11 mouse cellular contexts compared by ENCODE assay signal in the genomic region with DNA sequence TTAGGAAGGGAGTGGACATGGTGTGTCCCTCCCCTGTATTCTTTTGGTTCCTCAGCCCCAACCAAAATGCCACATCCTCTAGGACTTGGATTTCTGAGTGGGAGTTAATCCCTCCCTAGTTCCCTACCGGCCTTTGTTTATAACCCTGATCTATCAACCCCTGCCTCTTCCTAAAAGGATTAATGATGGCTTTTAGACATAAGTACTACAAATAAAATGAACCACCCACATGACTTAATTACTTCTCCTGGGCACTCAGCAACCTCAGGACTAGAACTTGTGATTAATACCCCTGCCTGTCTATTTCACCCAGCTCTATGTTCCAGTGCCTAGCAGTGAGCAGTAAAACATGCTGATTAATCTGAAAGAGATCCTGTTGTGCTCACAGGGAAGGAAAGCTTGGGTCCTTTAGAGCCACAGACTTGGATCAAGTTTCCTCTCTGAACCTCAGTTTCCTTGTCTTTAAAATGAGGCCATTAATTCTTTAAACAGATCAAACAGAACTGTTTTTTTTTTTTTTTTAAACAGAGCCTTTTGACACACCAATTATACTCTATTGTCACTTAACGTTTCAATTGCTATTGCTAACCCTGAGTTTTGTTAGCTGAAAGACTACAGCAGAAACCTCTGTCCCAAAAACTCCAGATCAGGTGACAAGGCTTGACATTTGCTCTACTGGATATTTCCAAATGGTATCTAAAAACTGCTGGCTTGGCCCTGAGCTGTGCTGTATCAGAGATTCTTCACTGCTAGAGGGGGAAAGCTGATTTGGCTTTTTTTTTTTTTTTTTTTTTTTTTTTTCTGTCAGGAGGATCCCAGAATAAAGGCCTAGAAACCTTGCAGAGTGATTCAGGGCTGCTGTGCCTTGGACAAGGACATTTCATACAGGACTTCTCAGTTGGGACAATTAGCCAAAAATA. TPM values are rescaled to one million over a fixed set of nuclear protein-coding genes. Genes with fewer than 3 reads are reported as not detected.
DNase-seq lines count a peak whose midpoint lies in the region; ATAC-seq and TF ChIP-seq lines count a peak whose summit lies in the region.
"Had no signal": no experiment of that assay in that cellular context is flagged by ENCODE, and none has a peak within 500 bp of the region (broad histone marks: within the 10 kb centered on the region; RNA-seq: fewer than 3 reads in every experiment).

No protein-coding gene starts in this region.

- no peaks in the 10 kb centered on the region for H3K27me3 ChIP-seq in forebrain, embryonic 15.5 days
- no peaks in the 10 kb centered on the region for H3K27me3 ChIP-seq in forebrain, embryonic 14.5 days (replicated peaks; ENCODE audit: control insufficient read depth, insufficient read depth, low read length)
- 0 out of 4 replicates have a peak, but pooled peaks cover 0 to 2% of the 10 kb centered on the region in 2 experiments for H3K27me3 ChIP-seq in MEL (ENCODE audit: control insufficient read depth in 1 of 2, insufficient read depth in 2 of 2, low read length in 2 of 2)
- no peaks in the 10 kb centered on the region for H3K27me3 ChIP-seq in embryonic facial prominence, embryonic 10.5 days (replicated peaks; ENCODE audit: low read depth, poor library complexity, severe bottlenecking)
- no peaks in the 10 kb centered on the region for H3K27me3 ChIP-seq in midbrain, embryonic 15.5 days (replicated peaks)
- H3K27me3 ChIP-seq: hindbrain, embryonic 15.5 days; lung, embryonic 15.5 days had no signal

- no peak for DNase-seq in forebrain, embryonic 14.5 days (ENCODE audit: low spot score)
- no peak for DNase-seq in MEL (ENCODE audit: low read depth, low spot score)
- DNase-seq in embryonic facial prominence, embryonic 10.5 days (ENCODE audit: low spot score) = no peak
- DNase-seq in layer of hippocampus, postnatal 14 days (ENCODE audit: low spot score in 2 of 2) = no peak
- DNase-seq in gastrocnemius, adult 18-20 months (ENCODE audit: low spot score) = no peak
- DNase-seq in lung, postnatal 4 days = no peak
- DNase-seq: gastrocnemius, postnatal 14 days had no signal

- 0 out of 2 replicates have a peak overlapping the region, but pooled peaks have one; percentile 73 for H3K4me2 ChIP-seq in forebrain, embryonic 15.5 days (replicated peaks)
- H3K4me2 ChIP-seq in forebrain, embryonic 14.5 days (ENCODE audit: low read length) = no peak overlapping the region; the same call in 1 of the 2 replicates
- peak overlapping the region; percentile 74; the same call in 1 of the 2 replicates for H3K4me2 ChIP-seq in midbrain, embryonic 15.5 days

- TF ChIP-seq RAD21 in MEL (IDR thresholded peaks at IDR 0.05; ENCODE audit: low read depth, low read length) = no peak

- no peaks in the 10 kb centered on the region for H3K36me3 ChIP-seq in forebrain, embryonic 15.5 days
- H3K36me3 ChIP-seq in forebrain, embryonic 14.5 days (ENCODE audit: control insufficient read depth, insufficient read depth, low read length) = no peaks in the 10 kb centered on the region
- H3K36me3 ChIP-seq in MEL (ENCODE audit: control insufficient read depth in 1 of 2, insufficient read depth in 2 of 2, low read length in 2 of 2) = peaks cover 0 to 18% of the 10 kb centered on the region in 2 experiments; a peak in 2 of 4 replicates
- H3K36me3 ChIP-seq in embryonic facial prominence, embryonic 10.5 days (replicated peaks) = no peaks in the 10 kb centered on the region
- no peaks in the 10 kb centered on the region for H3K36me3 ChIP-seq in midbrain, embryonic 15.5 days (replicated peaks)
- H3K36me3 ChIP-seq: hindbrain, embryonic 15.5 days; lung, embryonic 15.5 days had no signal

- H3K79me2 ChIP-seq in MEL (ENCODE audit: control insufficient read depth, insufficient read depth, low read length, poor library complexity) = no peaks in the 10 kb centered on the region; the same call in 1 of the 2 replicates

- no peak for TF ChIP-seq CTCF in MEL (IDR thresholded peaks at IDR 0.05 in 2 of 3, conservative IDR thresholded peaks at IDR 0.05 in 1 of 3; ENCODE audit: control insufficient read depth in 1 of 3, insufficient read depth in 1 of 3, low read depth in 2 of 3, low read length in 3 of 3, poor library complexity in 1 of 3, severe bottlenecking in 1 of 3)

- no peak for TF ChIP-seq POLR2A in MEL (IDR thresholded peaks at IDR 0.05; ENCODE audit: control insufficient read depth in 1 of 2, insufficient read depth in 1 of 2, low read depth in 1 of 2, low read length in 2 of 2, poor library complexity in 1 of 2)

- no peaks in the 10 kb centered on the region for H3K9me3 ChIP-seq in forebrain, embryonic 15.5 days
- no peaks in the 10 kb centered on the region for H3K9me3 ChIP-seq in forebrain, embryonic 14.5 days (replicated peaks; ENCODE audit: control insufficient read depth, low read length)
- no peaks in the 10 kb centered on the region for H3K9me3 ChIP-seq in MEL (replicated peaks; ENCODE audit: insufficient read depth, low read length)
- no peaks in the 10 kb centered on the region for H3K9me3 ChIP-seq in embryonic facial prominence, embryonic 10.5 days
- H3K9me3 ChIP-seq in midbrain, embryonic 15.5 days = no peaks in the 10 kb centered on the region
- H3K9me3 ChIP-seq: hindbrain, embryonic 15.5 days; lung, embryonic 15.5 days had no signal

- H3K4me1 ChIP-seq in forebrain, embryonic 15.5 days = peaks cover 28% of the 10 kb centered on the region
- H3K4me1 ChIP-seq in forebrain, embryonic 14.5 days (ENCODE audit: control insufficient read depth, insufficient read depth, low read length) = peaks cover 19% of the 10 kb centered on the region
- peaks cover 7 to 15% of the 10 kb centered on the region in 2 experiments for H3K4me1 ChIP-seq in MEL (ENCODE audit: control insufficient read depth in 1 of 2, insufficient read depth in 2 of 2, low read length in 2 of 2)
- peaks cover 44% of the 10 kb centered on the region for H3K4me1 ChIP-seq in embryonic facial prominence, embryonic 10.5 days
- H3K4me1 ChIP-seq in midbrain, embryonic 15.5 days = peaks cover 24% of the 10 kb centered on the region

- 0 out of 2 replicates have a peak overlapping the region, but pooled peaks have one; percentile 99 for H3K9ac ChIP-seq in forebrain, embryonic 15.5 days (replicated peaks)
- no peak overlapping the region for H3K9ac ChIP-seq in forebrain, embryonic 14.5 days (ENCODE audit: low read length)
- no peak overlapping the region for H3K9ac ChIP-seq in MEL (ENCODE audit: control insufficient read depth, low read depth, low read length, poor library complexity, severe bottlenecking)
- H3K9ac ChIP-seq in midbrain, embryonic 15.5 days = no peak overlapping the region

- ATAC-seq in forebrain, embryonic 15.5 days (replicated peaks) = no peak
- ATAC-seq in forebrain, embryonic 14.5 days = no peak
- no peak for ATAC-seq in midbrain, embryonic 15.5 days (replicated peaks)

- no peak for TF ChIP-seq EP300 in MEL (IDR thresholded peaks at IDR 0.05; ENCODE audit: low read depth in 1 of 2, low read length in 2 of 2)

- 7% methylated on average over 2 of the region's 2 CpGs for WGBS in forebrain, embryonic 15.5 days
- 3% methylated on average over 2 of the region's 2 CpGs for WGBS in forebrain, embryonic 14.5 days
- 10% methylated on average over 2 of the region's 2 CpGs for WGBS in embryonic facial prominence, embryonic 10.5 days
- 7% methylated on average over 2 of the region's 2 CpGs for WGBS in midbrain, embryonic 15.5 days

- H3K4me3 ChIP-seq in forebrain, embryonic 15.5 days = no peak overlapping the region
- H3K4me3 ChIP-seq in forebrain, embryonic 14.5 days (ENCODE audit: low read depth, low read length) = no peak overlapping the region
- H3K4me3 ChIP-seq in MEL (ENCODE audit: control insufficient read depth in 1 of 2, insufficient read depth in 1 of 2, low read depth in 2 of 2, low read length in 2 of 2) = no peak overlapping the region
- H3K4me3 ChIP-seq in embryonic facial prominence, embryonic 10.5 days = no peak overlapping the region
- no peak overlapping the region for H3K4me3 ChIP-seq in midbrain, embryonic 15.5 days

- peak overlapping the region; percentile 100; the same call in 1 of the 2 replicates for H3K27ac ChIP-seq in forebrain, embryonic 15.5 days (replicated peaks)
- H3K27ac ChIP-seq in forebrain, embryonic 14.5 days (ENCODE audit: low read depth, low read length) = no peak overlapping the region
- H3K27ac ChIP-seq in MEL (ENCODE audit: control insufficient read depth, low read depth, low read length) = no peak overlapping the region
- H3K27ac ChIP-seq in embryonic facial prominence, embryonic 10.5 days (replicated peaks) = peak overlapping the region; percentile 100
- no peak overlapping the region for H3K27ac ChIP-seq in midbrain, embryonic 15.5 days

TF ChIP-seq in MEL, 35 proteins besides CTCF, POLR2A, EP300 and RAD21:
- TF ChIP-seq MXI1 (IDR thresholded peaks at IDR 0.05; ENCODE audit: low read depth, low read length) (no peak), MYB (IDR thresholded peaks at IDR 0.05; ENCODE audit: low read depth, low read length) (no peak), USF1 (IDR thresholded peaks at IDR 0.05; ENCODE audit: low read depth, low read length) (no peak), ELF1 (IDR thresholded peaks at IDR 0.05; ENCODE audit: low read depth, low read length) (no peak), USF2 (IDR thresholded peaks at IDR 0.05; ENCODE audit: borderline replicate concordance in 1 of 2, insufficient read depth in 1 of 2, low read depth in 1 of 2, low read length in 2 of 2) (no peak), CHD1 (IDR thresholded peaks at IDR 0.05; ENCODE audit: low read depth, low read length) (no peak), ZNF384 (IDR thresholded peaks at IDR 0.05; ENCODE audit: low read depth, low read length) (peak; percentile 71), ZMIZ1 (IDR thresholded peaks at IDR 0.05; ENCODE audit: low read depth, low read length) (no peak)
TF ChIP-seq in MEL: peak in this region for 1.

RNA-seq across cellular contexts. Expression of a gene that starts 2.1 kb away (rescaled TPM):
- 34.3 and 34.8 TPM in 2 replicates for polyA plus RNA-seq in forebrain, embryonic 15.5 days (2015; fragmentation: Nextera tagmentation; extraction: Ambion mirVana)
- polyA plus RNA-seq in forebrain, embryonic 14.5 days (2014; fragmentation: Nextera tagmentation; extraction: Ambion mirVana) = 28.7 and 33.0 TPM in 2 replicates
- total RNA-seq in MEL (2012; rRNA removed) = 2.1 and 2.4 TPM in 2 replicates
- polyA plus RNA-seq in MEL (2012; ENCODE audit: insufficient read depth in 1 of 2, insufficient read length in 2 of 2, low read depth in 1 of 2, low replicate concordance in 2 of 2, missing spikeins in 1 of 2) = 1 to 10 TPM in 1 of 2 experiments, not detected in 1; 3.2 TPM
- 12.6 and 12.7 TPM in 2 replicates for polyA plus RNA-seq in embryonic facial prominence, embryonic 10.5 days (2016; fragmentation: Nextera tagmentation; extraction: Ambion mirVana)
- polyA plus RNA-seq in midbrain, embryonic 15.5 days (2015; fragmentation: Nextera tagmentation; extraction: Ambion mirVana) = 30.4 and 32.2 TPM in 2 replicates
- 100 to 1,000 TPM; 117 to 127 TPM for total RNA-seq in layer of hippocampus, postnatal 14 days (2021)
- total RNA-seq in gastrocnemius, adult 18-20 months (2021) = 1 to 10 TPM; 2.3 to 3.6 TPM

Comparison
In these comparisons a context has a peak if more than half of its experiments do, and no peak if none do; other contexts are left out.
1. H3K27ac ChIP-seq: peak in forebrain, embryonic 15.5 days (single experiment) and embryonic facial prominence, embryonic 10.5 days (single experiment); none in forebrain, embryonic 14.5 days (single experiment), MEL (single experiment) and midbrain, embryonic 15.5 days (single experiment).